ENCODE assay signal across 8 mouse cellular contexts in the genomic region with DNA sequence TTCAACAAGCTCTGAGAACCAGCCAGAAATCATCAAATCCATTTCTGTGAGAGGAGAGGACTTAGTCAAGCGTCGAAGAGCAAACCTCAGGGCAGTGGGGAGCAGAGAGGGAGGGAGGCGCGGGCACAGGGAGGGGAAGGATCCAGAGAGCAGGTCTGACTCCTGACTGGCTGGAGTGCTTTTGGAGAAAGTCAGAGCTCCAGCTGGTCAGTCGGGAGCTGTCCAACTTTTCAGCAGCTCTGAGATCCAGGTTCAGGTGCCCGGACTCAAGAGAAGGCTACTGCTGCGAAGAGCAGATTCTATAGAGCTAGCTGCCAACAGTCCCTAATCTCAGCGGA.
DNase-seq lines count a peak whose midpoint lies in the region; ATAC-seq and TF ChIP-seq lines count a peak whose summit lies in the region.

No protein-coding gene starts in this region.

- peaks cover 44% of the 10 kb centered on the region for H3K27me3 ChIP-seq in embryonic facial prominence, embryonic 13.5 days
- peaks cover 23% of the 10 kb centered on the region for H3K27me3 ChIP-seq in midbrain, embryonic 12.5 days

- H3K4me2 ChIP-seq in embryonic facial prominence, embryonic 13.5 days = peak overlapping the region; percentile 96
- H3K4me2 ChIP-seq in midbrain, embryonic 12.5 days (replicated peaks) = peak overlapping the region; percentile 99

- no peak for ATAC-seq in CD4-positive, CD25-positive, alpha-beta regulatory T cell, adult 4 months
- no peak for ATAC-seq in embryonic facial prominence, embryonic 13.5 days (ENCODE audit: insufficient number of reproducible peaks, insufficient read depth, low FRiP score, low TSS enrichment, low read depth)
- peak; percentile 64 for ATAC-seq in midbrain, embryonic 12.5 days (ENCODE audit: low FRiP score, low read depth)

- 0 out of 4 replicates have a peak, but pooled peaks cover 0 to 2% of the 10 kb centered on the region in 2 experiments for H3K4me1 ChIP-seq in ES-E14 (ENCODE audit: control insufficient read depth in 2 of 2, insufficient read depth in 2 of 2, low read length in 2 of 2, poor library complexity in 1 of 2)
- peaks cover 17% of the 10 kb centered on the region for H3K4me1 ChIP-seq in embryonic facial prominence, embryonic 13.5 days
- peaks cover 13% of the 10 kb centered on the region for H3K4me1 ChIP-seq in midbrain, embryonic 12.5 days

- H3K4me3 ChIP-seq in ES-E14 (ENCODE audit: insufficient read depth in 1 of 2, low read depth in 1 of 2, low read length in 2 of 2, poor library complexity in 1 of 2, severe bottlenecking in 1 of 2) = peak overlapping the region; percentile 47 to 62
- H3K4me3 ChIP-seq in embryonic facial prominence, embryonic 13.5 days = peak overlapping the region; percentile 50
- H3K4me3 ChIP-seq in midbrain, embryonic 12.5 days = peak overlapping the region; percentile 67

- in situ Hi-C loops in ES-E14 (cut with MboI; ENCODE audit: low sequenced_read_pairs in 2 of 2, unreplicated experiment in 2 of 2) = no loop called here

- H3K9ac ChIP-seq in ES-E14 (ENCODE audit: insufficient read depth, low read depth, low read length, poor library complexity, severe bottlenecking) = no peak overlapping the region
- no peak overlapping the region for H3K9ac ChIP-seq in embryonic facial prominence, embryonic 13.5 days
- peak overlapping the region; percentile 64 for H3K9ac ChIP-seq in midbrain, embryonic 12.5 days (replicated peaks)

- intact Hi-C loops in heart, postnatal 36 days (cut with DNase I) = no loop called here

- peak; percentile 1 for DNase-seq in CD4-positive, CD25-positive, alpha-beta regulatory T cell, adult 2 months (ENCODE audit: low read depth, low spot score)
- DNase-seq in ES-E14 (ENCODE audit: low read depth, low spot score) = peak; percentile 51
- DNase-seq in heart, postnatal 36 days = peak; percentile 12 to 14
- DNase-seq in kidney, postnatal 4 days = peak; percentile 84 to 88
- DNase-seq in Muller cell, postnatal 12 days (ENCODE audit: inconsistent ontology term) = no peak

- H3K36me3 ChIP-seq in ES-E14 (ENCODE audit: control insufficient read depth, insufficient read depth, low read length, poor library complexity, severe bottlenecking) = no peaks in the 10 kb centered on the region
- H3K36me3 ChIP-seq in embryonic facial prominence, embryonic 13.5 days = no peaks in the 10 kb centered on the region
- no peaks in the 10 kb centered on the region for H3K36me3 ChIP-seq in midbrain, embryonic 12.5 days

- WGBS in embryonic facial prominence, embryonic 13.5 days = under 1% methylated on average over 8 of the region's 8 CpGs
- under 1% methylated on average over 8 of the region's 8 CpGs for whole genome bisulfite sequencing in midbrain, embryonic 12.5 days

- H3K27ac ChIP-seq in ES-E14 (ENCODE audit: insufficient read depth, low read depth, low read length, poor library complexity, severe bottlenecking) = no peak overlapping the region
- H3K27ac ChIP-seq in embryonic facial prominence, embryonic 13.5 days = no peak overlapping the region
- no peak overlapping the region for H3K27ac ChIP-seq in midbrain, embryonic 12.5 days (replicated peaks)

- H3K9me3 ChIP-seq in ES-E14 (ENCODE audit: control insufficient read depth, insufficient read depth, low read depth, low read length) = no peaks in the 10 kb centered on the region
- H3K9me3 ChIP-seq in embryonic facial prominence, embryonic 13.5 days = no peaks in the 10 kb centered on the region
- no peaks in the 10 kb centered on the region for H3K9me3 ChIP-seq in midbrain, embryonic 12.5 days

TF ChIP-seq in ES-E14, 5 proteins besides CTCF, POLR2A, EP300 and RAD21:
- no peak for TF ChIP-seq MAFK (IDR thresholded peaks at IDR 0.05; ENCODE audit: insufficient read depth, low read depth, low read length)
- TF ChIP-seq ZNF384 (IDR thresholded peaks at IDR 0.05; ENCODE audit: low read depth, low read length) = no peak
- TF ChIP-seq CHD2 (IDR thresholded peaks at IDR 0.05; ENCODE audit: low read depth, low read length) = no peak
